Mouse (Mus musculus) heart, embryonic 15.5 days (tissue): Measurements from ENCODE around the gene Gpn3. TPM values are rescaled to one million over a fixed set of nuclear protein-coding genes. Genes with fewer than 3 reads are reported as not detected.

Experiments used
- ATAC-seq: fragments of 200-750 bp; cut with Nextera tagmentation; replicated peaks from 2 replicates; pipeline ENCODE4 v1.8.0; 2017; ENCODE audit warnings: low read depth, moderate TSS enrichment; ENCODE audit not compliant: insufficient number of reproducible peaks, insufficient read depth, low FRiP score
- H3K27ac ChIP-seq: fragments of 300-500 bp; sonication (generic); 2 replicates; pipeline ENCODE4 v1.5.1; 2015; ENCODE audit warnings: mild to moderate bottlenecking, inconsistent platforms
- H3K27me3 ChIP-seq: fragments of 300-500 bp; sonication (generic); 2 replicates; pipeline ENCODE4 v1.6.1; 2015; ENCODE audit warnings: inconsistent platforms
- H3K36me3 ChIP-seq: fragments of 300-500 bp; sonication (generic); 2 replicates; pipeline ENCODE4 v1.6.1; 2015; ENCODE audit warnings: mild to moderate bottlenecking, inconsistent platforms
- H3K4me1 ChIP-seq: fragments of 300-500 bp; sonication (generic); replicated peaks from 2 replicates; pipeline ENCODE4 v1.6.1; 2015; ENCODE audit warnings: inconsistent platforms
- H3K4me2 ChIP-seq: fragments of 300-500 bp; sonication (generic); 2 replicates; pipeline ENCODE4 v1.6.1; 2015; ENCODE audit warnings: inconsistent platforms, mild to moderate bottlenecking, moderate library complexity
- H3K4me3 ChIP-seq: fragments of 300-500 bp; sonication (generic); 2 replicates; pipeline ENCODE4 v1.5.1; 2015; ENCODE audit warnings: mild to moderate bottlenecking, inconsistent platforms
- H3K9ac ChIP-seq: fragments of 300-500 bp; sonication (generic); 2 replicates; pipeline ENCODE4 v1.6.1; 2015; ENCODE audit warnings: mild to moderate bottlenecking, inconsistent platforms
- H3K9me3 ChIP-seq: fragments of 300-500 bp; sonication (generic); replicated peaks from 2 replicates; pipeline ENCODE4 v1.6.1; 2016; ENCODE audit warnings: inconsistent platforms
- WGBS: fragments of 180-500 bp; shearing (Covaris S2); methylation state at CpG from one replicate; pipeline ENCODE4 v1.1.7; 2015; ENCODE audit warnings: mixed read lengths; 5-methylcytosine and 5-hydroxymethylcytosine counted together
- polyA plus RNA-seq: library from polyadenylated mRNA; unstranded; fragments of >200 nt; fragmentation: Nextera tagmentation; extraction: Ambion mirVana; gene quantifications from 2 replicates; pipeline ENCODE4 v1.2.1, GENCODE M21; 2015

Gpn3 gene
- polyA plus RNA-seq, 1 experiment from 2014 or later, result 49.4 TPM

DNA sequence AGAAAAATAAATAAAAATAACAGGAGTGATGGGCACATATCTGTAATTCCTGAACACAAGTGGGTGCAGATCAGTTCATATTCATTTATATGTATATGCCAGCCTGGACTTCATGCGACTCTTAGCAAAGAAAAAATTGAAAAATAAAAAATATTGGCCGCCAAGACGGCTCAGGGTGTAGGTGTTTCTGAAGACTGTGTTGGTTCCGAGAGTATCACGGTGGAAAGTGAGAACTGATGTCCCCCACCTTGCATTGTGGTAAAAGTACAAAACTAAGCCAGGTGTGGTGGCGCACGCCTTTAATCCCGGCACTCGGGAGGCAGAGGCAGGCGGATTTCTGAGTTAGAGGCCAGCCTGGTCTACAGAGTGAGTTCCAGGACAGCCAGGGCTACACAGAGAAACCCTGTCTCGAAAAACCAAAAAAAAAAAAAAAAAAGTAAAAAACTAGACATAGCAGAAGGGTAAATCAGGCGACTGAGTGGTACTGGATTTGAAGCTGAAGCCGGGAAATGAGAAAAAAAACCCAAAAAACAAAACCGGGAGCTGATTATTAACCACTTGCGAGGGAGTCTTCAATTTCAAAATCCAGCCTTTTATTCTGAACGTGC lies 19.6 kb downstream of the Gpn3 start:
- Histone ChIP-seq H3K4me3 (peak overlapping the region; percentile 75), H3K36me3 (no peaks in the 10 kb centered on the region; the same call in 1 of the 2 replicates), H3K27ac (peak overlapping the region; percentile 64), H3K9ac (no peak overlapping the region), H3K9me3 (no peaks in the 10 kb centered on the region), H3K4me1 (peaks cover 9% of the 10 kb centered on the region), H3K27me3 (no peaks in the 10 kb centered on the region), H3K4me2 (peak overlapping the region; percentile 73)
- 53% methylated on average over 16 of the region's 16 CpGs for WGBS
- ATAC-seq, result no peak

- WGBS, result under 1% methylated on average over 39 of the region's 39 CpGs
- H3K4me3 ChIP-seq, result peak within 1 kb of the TSS; percentile 75
Measured at GRCm38 (mm10) chr5:122391786-122392180, 20.1 kb downstream of the Gpn3 start, which contains the start of gene Arpc3. TSS of gene Arpc3 (plus strand) at chr5:122391878.

GRCm38 (mm10) chr5:122392227-122393004 lies 20.7 kb downstream of the Gpn3 start:
- 9% methylated on average over 19 of the region's 19 CpGs for WGBS
- Histone ChIP-seq H3K27me3 (no peaks in the 10 kb centered on the region), H3K27ac (peak overlapping the region; percentile 64), H3K4me1 (peaks cover 11% of the 10 kb centered on the region), H3K9me3 (no peaks in the 10 kb centered on the region), H3K9ac (peak overlapping the region; percentile 79), H3K36me3 (no peaks in the 10 kb centered on the region; the same call in 1 of the 2 replicates), H3K4me2 (peak overlapping the region; percentile 73), H3K4me3 (peak overlapping the region; percentile 75)
- ATAC-seq, result peak; percentile 38; the same call in 1 of the 2 replicates

More at GRCm38 (mm10) chr5:122391786-122392180, 20.1 kb downstream of the Gpn3 start, which contains the start of gene Arpc3:
- Histone ChIP-seq H3K27me3 (no peaks in the 10 kb centered on the region), H3K9ac (peak within 1 kb of the TSS; percentile 79), H3K36me3 (no peaks in the 10 kb centered on the region; the same call in 1 of the 2 replicates), H3K4me1 (peaks cover 11% of the 10 kb centered on the region), H3K27ac (peak within 1 kb of the TSS; percentile 64), H3K9me3 (no peaks in the 10 kb centered on the region), H3K4me2 (peak within 1 kb of the TSS; percentile 73)
- ATAC-seq, result peak; percentile 85

DNA sequence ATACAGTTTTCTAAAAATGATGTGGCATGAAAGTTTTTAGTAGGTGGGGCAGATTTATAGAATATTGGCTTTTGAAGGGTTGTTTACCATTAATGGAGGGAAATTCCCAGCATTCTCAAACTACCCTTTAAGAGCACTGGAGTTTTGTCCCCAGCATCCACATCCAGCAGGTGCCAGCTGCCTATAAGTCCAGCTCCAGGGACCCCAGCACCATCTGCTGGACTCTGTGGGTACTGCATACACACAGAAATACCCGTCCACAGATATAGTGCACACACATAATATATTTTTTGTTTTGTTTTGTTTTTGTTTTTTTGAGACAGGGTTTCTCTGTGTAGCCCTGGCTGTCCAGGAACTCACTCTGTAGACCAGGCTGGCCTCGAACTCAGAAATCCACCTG lies 22.2 kb downstream of the Gpn3 start:
- Histone ChIP-seq H3K27ac (no peak overlapping the region), H3K9me3 (no peaks in the 10 kb centered on the region), H3K27me3 (no peaks in the 10 kb centered on the region), H3K36me3 (no peaks in the 10 kb centered on the region; the same call in 1 of the 2 replicates), H3K9ac (no peak overlapping the region), H3K4me3 (no peak overlapping the region), H3K4me1 (peaks cover 18% of the 10 kb centered on the region), H3K4me2 (no peak overlapping the region)
- WGBS, result 53% methylated on average over 2 of the region's 2 CpGs
- no peak for ATAC-seq

DNA sequence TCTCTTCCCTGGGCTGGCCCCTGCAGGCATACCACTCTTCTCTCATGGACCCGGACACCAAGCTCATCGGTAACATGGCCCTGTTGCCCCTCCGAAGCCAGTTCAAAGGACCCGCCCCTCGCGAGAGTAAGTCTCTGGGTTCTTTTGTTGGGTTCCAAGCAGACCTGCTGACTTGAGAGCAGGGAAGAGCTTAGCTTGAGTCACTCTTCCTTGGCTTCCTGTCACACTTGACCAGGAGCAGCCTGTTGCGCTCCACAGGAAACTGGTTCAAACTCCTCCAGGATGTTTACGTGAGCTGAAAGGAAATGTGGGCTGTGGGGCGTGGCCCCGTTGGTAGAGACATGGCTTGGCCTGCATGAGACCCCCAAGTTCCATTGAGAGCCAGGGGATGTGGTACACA lies 25.1 kb downstream of the Gpn3 start:
- Histone ChIP-seq H3K4me3 (no peak overlapping the region), H3K4me2 (no peak overlapping the region), H3K9me3 (no peaks in the 10 kb centered on the region), H3K36me3 (peaks cover 5% of the 10 kb centered on the region; the same call in 1 of the 2 replicates), H3K27ac (peak overlapping the region; percentile 82), H3K4me1 (peaks cover 37% of the 10 kb centered on the region), H3K9ac (no peak overlapping the region), H3K27me3 (no peaks in the 10 kb centered on the region)
- peak; percentile 25; the same call in 1 of the 2 replicates for ATAC-seq
- WGBS, result 69% methylated on average over 10 of the region's 10 CpGs

DNA sequence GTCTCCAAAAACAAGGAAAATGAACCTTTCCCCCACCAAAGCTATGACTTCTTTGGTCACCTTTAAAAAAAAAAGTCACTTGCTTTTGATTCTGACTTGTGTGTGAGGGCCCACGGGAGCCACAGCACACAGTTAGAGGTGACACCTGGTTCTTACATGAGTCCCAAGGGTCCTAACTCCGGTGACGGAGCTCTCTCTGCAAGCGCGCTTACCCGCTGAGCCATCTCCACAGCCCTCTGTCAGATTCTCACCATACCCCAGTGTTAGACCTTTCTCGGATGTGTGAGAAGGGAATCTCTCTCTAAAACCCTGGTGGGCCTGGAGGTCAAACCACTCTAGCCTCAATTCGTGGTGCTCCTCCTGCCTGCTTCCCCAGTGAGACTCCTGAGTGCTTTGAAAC lies 25.8 kb downstream of the Gpn3 start:
- Histone ChIP-seq H3K4me1 (peaks cover 39% of the 10 kb centered on the region), H3K9ac (no peak overlapping the region), H3K9me3 (no peaks in the 10 kb centered on the region), H3K4me3 (no peak overlapping the region), H3K27me3 (no peaks in the 10 kb centered on the region), H3K4me2 (no peak overlapping the region), H3K27ac (peak overlapping the region; percentile 82), H3K36me3 (peaks cover 5% of the 10 kb centered on the region; the same call in 1 of the 2 replicates)
- no peak for ATAC-seq
- 91% methylated on average over 8 of the region's 8 CpGs for WGBS

GRCm38 (mm10) chr5:122399871-122400270 lies 28.2 kb downstream of the Gpn3 start:
- H3K36me3 ChIP-seq, result peaks cover 24% of the 10 kb centered on the region

GRCm38 (mm10) chr5:122400628-122401302 lies 29.1 kb downstream of the Gpn3 start:
- H3K4me3 ChIP-seq, result no peak overlapping the region
- peaks cover 39% of the 10 kb centered on the region for H3K4me1 ChIP-seq
- H3K9ac ChIP-seq, result no peak overlapping the region
- peak overlapping the region; percentile 53 for H3K27ac ChIP-seq
- H3K36me3 ChIP-seq, result peaks cover 33% of the 10 kb centered on the region
- no peaks in the 10 kb centered on the region for H3K27me3 ChIP-seq
- no peaks in the 10 kb centered on the region for H3K9me3 ChIP-seq
- 0 out of 2 replicates have a peak, but pooled peaks have one; percentile 24 for ATAC-seq
- H3K4me2 ChIP-seq, result no peak overlapping the region
- 51% methylated on average over 18 of the region's 18 CpGs for WGBS

More at GRCm38 (mm10) chr5:122399871-122400270, 28.2 kb downstream of the Gpn3 start:
- H3K27me3 ChIP-seq, result no peaks in the 10 kb centered on the region
- H3K4me3 ChIP-seq, result no peak overlapping the region
- H3K4me2 ChIP-seq, result no peak overlapping the region
- no peaks in the 10 kb centered on the region for H3K9me3 ChIP-seq
- H3K9ac ChIP-seq, result no peak overlapping the region
- H3K4me1 ChIP-seq, result peaks cover 39% of the 10 kb centered on the region
- H3K27ac ChIP-seq, result peak overlapping the region; percentile 53; the same call in 1 of the 2 replicates
- no peak for ATAC-seq
- WGBS, result 86% methylated on average over 8 of the region's 8 CpGs

- Histone ChIP-seq H3K27me3 (no peaks in the 10 kb centered on the region), H3K4me1 (peaks cover 39% of the 10 kb centered on the region), H3K9ac (no peak overlapping the region), H3K27ac (no peak overlapping the region), H3K9me3 (no peaks in the 10 kb centered on the region), H3K4me3 (no peak overlapping the region), H3K36me3 (peaks cover 38% of the 10 kb centered on the region), H3K4me2 (no peak overlapping the region)
- no peak for ATAC-seq
- 25% methylated on average over 8 of the region's 8 CpGs for WGBS
Measured at GRCm38 (mm10) chr5:122401303-122401640, 29.6 kb downstream of the Gpn3 start.

DNA sequence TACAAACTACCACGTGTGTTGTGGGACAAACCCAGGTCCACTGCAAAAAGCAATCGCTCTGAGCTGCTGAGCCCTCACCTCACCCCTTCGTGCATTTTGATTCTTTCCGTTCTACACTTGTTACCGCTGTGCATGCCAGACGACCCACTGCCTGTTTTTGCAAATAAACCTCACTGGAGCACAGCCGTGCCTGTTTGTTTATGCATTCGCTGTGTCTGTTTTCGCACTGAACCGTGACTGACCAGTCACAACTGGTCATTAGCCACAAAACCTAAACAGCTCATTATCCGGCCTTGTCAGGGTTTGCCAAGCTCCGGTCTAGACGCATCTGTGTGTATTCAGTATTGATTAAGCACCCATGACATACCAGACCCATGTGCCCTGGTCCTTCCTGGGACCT lies 30.5 kb downstream of the Gpn3 start:
- H3K9me3 ChIP-seq, result no peaks in the 10 kb centered on the region
- H3K27me3 ChIP-seq, result no peaks in the 10 kb centered on the region
- H3K27ac ChIP-seq, result peak overlapping the region; percentile 66
- 85% methylated on average over 13 of the region's 13 CpGs for WGBS
- no peak for ATAC-seq
- peaks cover 37% of the 10 kb centered on the region for H3K4me1 ChIP-seq
- no peak overlapping the region for H3K4me2 ChIP-seq
- H3K9ac ChIP-seq, result no peak overlapping the region
- peaks cover 47% of the 10 kb centered on the region for H3K36me3 ChIP-seq
- H3K4me3 ChIP-seq, result no peak overlapping the region

- no peaks in the 10 kb centered on the region for H3K9me3 ChIP-seq
- no peak overlapping the region for H3K9ac ChIP-seq
- ATAC-seq, result peak; percentile 82
- 56% methylated on average over 5 of the region's 5 CpGs for WGBS
- no peaks in the 10 kb centered on the region for H3K27me3 ChIP-seq
- H3K4me2 ChIP-seq, result no peak overlapping the region
- no peak overlapping the region for H3K4me3 ChIP-seq
- peak overlapping the region; percentile 66 for H3K27ac ChIP-seq
- H3K4me1 ChIP-seq, result peaks cover 37% of the 10 kb centered on the region
- H3K36me3 ChIP-seq, result peaks cover 51% of the 10 kb centered on the region
Measured at GRCm38 (mm10) chr5:122402772-122403171, 31.1 kb downstream of the Gpn3 start.
